ENCODE assay signal across 29 mouse cellular contexts in genomic region chr11:65030201-65030600, GRCm38 (mm10). TPM values are rescaled to one million over a fixed set of nuclear protein-coding genes. Genes with fewer than 3 reads are reported as not detected.
DNase-seq lines count a peak whose midpoint lies in the region; ATAC-seq and TF ChIP-seq lines count a peak whose summit lies in the region.
"Had no signal": no experiment of that assay in that cellular context is flagged by ENCODE, and none has a peak within 500 bp of the region (broad histone marks: within the 10 kb centered on the region; RNA-seq: fewer than 3 reads in every experiment).

No protein-coding gene starts in this region.

- ATAC-seq in kidney, embryonic 16.5 days (ENCODE audit: low FRiP score, low TSS enrichment) = no peak
- peak; percentile 21; the same call in 1 of the 2 replicates for ATAC-seq in lung, postnatal 0 days
- peak; percentile 22 for ATAC-seq in Patski
- ATAC-seq: forebrain, embryonic 15.5 days had no signal

- H3K27me3 ChIP-seq in kidney, embryonic 16.5 days (ENCODE audit: insufficient read depth, low read length) = no peaks in the 10 kb centered on the region
- H3K27me3 ChIP-seq in lung, postnatal 0 days (replicated peaks; ENCODE audit: insufficient read depth, low read length) = no peaks in the 10 kb centered on the region
- no peaks in the 10 kb centered on the region for H3K27me3 ChIP-seq in Patski
- H3K27me3 ChIP-seq: embryonic facial prominence, embryonic 13.5 days; forebrain, embryonic 12.5 days; forebrain, embryonic 15.5 days; heart, embryonic 12.5 days; heart, embryonic 15.5 days; hindbrain, embryonic 13.5 days had no signal

- no peak for TF ChIP-seq EP300 in lung, postnatal 0 days (IDR thresholded peaks at IDR 0.05)

- no peak for TF ChIP-seq CTCF in lung, postnatal 0 days (IDR thresholded peaks at IDR 0.05)
- no peak for TF ChIP-seq CTCF in Patski (IDR thresholded peaks at IDR 0.05)

- in situ Hi-C loops in Patski (cut with MboI; ENCODE audit: low pct_unique_long_range_greater_than_20kb) = no loop called here

- H3K4me3 ChIP-seq in kidney, embryonic 16.5 days (ENCODE audit: low read length) = no peak overlapping the region
- no peak overlapping the region for H3K4me3 ChIP-seq in lung, postnatal 0 days (ENCODE audit: low read depth, low read length)
- H3K4me3 ChIP-seq: embryonic facial prominence, embryonic 10.5 days; embryonic facial prominence, embryonic 13.5 days; erythroblast, embryonic 14.5 days; forebrain, embryonic 12.5 days; forebrain, embryonic 15.5 days; heart, embryonic 12.5 days; heart, embryonic 15.5 days; hindbrain, embryonic 10.5 days; hindbrain, embryonic 13.5 days had no signal

- 0 out of 2 replicates have a peak, but pooled peaks cover under 1% of the 10 kb centered on the region for H3K36me3 ChIP-seq in kidney, embryonic 16.5 days (ENCODE audit: insufficient read depth, low read length)
- H3K36me3 ChIP-seq in lung, postnatal 0 days (ENCODE audit: insufficient read depth, low read length) = no peaks in the 10 kb centered on the region
- H3K36me3 ChIP-seq: forebrain, embryonic 12.5 days; forebrain, embryonic 15.5 days; G1E; hindbrain, embryonic 10.5 days had no signal

- H3K9me3 ChIP-seq in kidney, embryonic 16.5 days (ENCODE audit: low read length) = no peaks in the 10 kb centered on the region
- no peaks in the 10 kb centered on the region for H3K9me3 ChIP-seq in lung, postnatal 0 days (ENCODE audit: low read length)
- H3K9me3 ChIP-seq: embryonic facial prominence, embryonic 10.5 days; embryonic facial prominence, embryonic 13.5 days; forebrain, embryonic 12.5 days; forebrain, embryonic 15.5 days; G1E; heart, embryonic 12.5 days; heart, embryonic 15.5 days; hindbrain, embryonic 10.5 days; hindbrain, embryonic 13.5 days had no signal

- H3K27ac ChIP-seq in kidney, embryonic 16.5 days (ENCODE audit: low read length) = no peak overlapping the region
- no peak overlapping the region for H3K27ac ChIP-seq in lung, postnatal 0 days (ENCODE audit: low read length)
- H3K27ac ChIP-seq: embryonic facial prominence, embryonic 10.5 days; embryonic facial prominence, embryonic 13.5 days; forebrain, embryonic 12.5 days; forebrain, embryonic 15.5 days; heart, embryonic 15.5 days; hindbrain, embryonic 10.5 days; hindbrain, embryonic 13.5 days had no signal

- no peak overlapping the region for H3K4me2 ChIP-seq in kidney, embryonic 16.5 days (replicated peaks; ENCODE audit: low read depth, low read length)
- H3K4me2 ChIP-seq in lung, postnatal 0 days (replicated peaks; ENCODE audit: low read depth, low read length) = no peak overlapping the region
- H3K4me2 ChIP-seq: embryonic facial prominence, embryonic 13.5 days; forebrain, embryonic 12.5 days; forebrain, embryonic 15.5 days; heart, embryonic 12.5 days; heart, embryonic 15.5 days; hindbrain, embryonic 13.5 days had no signal

- CTCF ChIA-PET in Patski (lab: Charles Lee) = interaction anchor here (0.8 kb wide), 1 partner anchor 9 kb away, joined by 3 read pairs; no protein-coding TSS in a partner anchor

- H3K4me1 ChIP-seq in kidney, embryonic 16.5 days (ENCODE audit: insufficient read depth, low read length) = no peaks in the 10 kb centered on the region
- H3K4me1 ChIP-seq in lung, postnatal 0 days (ENCODE audit: insufficient read depth, low read depth, low read length) = peaks cover 3% of the 10 kb centered on the region; the same call in 1 of the 2 replicates
- H3K4me1 ChIP-seq: embryonic facial prominence, embryonic 10.5 days; embryonic facial prominence, embryonic 13.5 days; forebrain, embryonic 12.5 days; forebrain, embryonic 15.5 days; hindbrain, embryonic 10.5 days; hindbrain, embryonic 13.5 days had no signal

- POLR2A ChIA-PET in Patski (lab: Charles Lee) = no interaction called here

- peak; percentile 19 for DNase-seq in kidney, adult 11 months
- DNase-seq in kidney, postnatal 4 days = no peak
- peak; percentile 17 to 29 for DNase-seq in kidney, adult 8-10 months
- DNase-seq in lung, postnatal 0 days (ENCODE audit: low spot score) = peak; percentile 38
- no peak for DNase-seq in lung, postnatal 10 days
- DNase-seq in Patski (ENCODE audit: low read depth, low spot score) = peak; percentile 25
- no peak for DNase-seq in natural killer cell, adult 2 months (ENCODE audit: low spot score in 2 of 2)
- DNase-seq: adrenal gland, adult 2 months; adrenal gland, postnatal 14 days; B cell, adult 2 months; cerebellum, adult 11 months; cerebellum, adult 2 months; cerebellum, adult 9-11 months; cerebellum, postnatal 25 days; gastrocnemius, postnatal 25 days; heart, adult 18-20 months; heart, postnatal 10 days; heart, postnatal 36 days had no signal

- no peak overlapping the region for H3K9ac ChIP-seq in kidney, embryonic 16.5 days (replicated peaks; ENCODE audit: low read length)
- H3K9ac ChIP-seq in lung, postnatal 0 days (replicated peaks; ENCODE audit: low read depth) = no peak overlapping the region
- H3K9ac ChIP-seq: embryonic facial prominence, embryonic 13.5 days; forebrain, embryonic 12.5 days; forebrain, embryonic 15.5 days; heart, embryonic 12.5 days; heart, embryonic 15.5 days; hindbrain, embryonic 13.5 days had no signal

- 47% methylated on average over 1 of the region's 1 CpGs for WGBS in kidney, embryonic 16.5 days
- WGBS in lung, postnatal 0 days = 63% methylated on average over 1 of the region's 1 CpGs

RNA-seq across cellular contexts. Expression of gene Elac2, which starts 51.4 kb away (rescaled TPM):
- polyA plus RNA-seq in kidney, embryonic 16.5 days (2015; fragmentation: Nextera tagmentation; extraction: Ambion mirVana) = 30.1 and 31.2 TPM in 2 replicates
- 9.9 and 10.9 TPM in 2 replicates for polyA plus RNA-seq in lung, postnatal 0 days (2015; fragmentation: Nextera tagmentation; extraction: Ambion mirVana)
- polyA plus RNA-seq in Patski (2021) = 21.5 TPM

Comparison
In these comparisons a context has a peak if more than half of its experiments do, and no peak if none do; other contexts are left out.
1. DNase-seq: peak in kidney, adult 11 months (single experiment), kidney, adult 8-10 months (2 of 2), lung, postnatal 0 days (single experiment) and Patski (single experiment); none in kidney, postnatal 4 days (0 of 2), lung, postnatal 10 days (single experiment) and natural killer cell, adult 2 months (0 of 2).